8 mouse cellular contexts compared by ENCODE assay signal in genomic region chr17:68837013-68837858, GRCm38 (mm10). TPM values are rescaled to one million over a fixed set of nuclear protein-coding genes. Genes with fewer than 3 reads are reported as not detected.
DNase-seq lines count a peak whose midpoint lies in the region; ATAC-seq and TF ChIP-seq lines count a peak whose summit lies in the region.

No protein-coding gene starts in this region.

- no peak for TF ChIP-seq CTCF in cortical plate, adult 2 months (IDR thresholded peaks at IDR 0.05; ENCODE audit: extremely low read depth, insufficient read depth, low read length)
- TF ChIP-seq CTCF in intestine, postnatal 0 days (IDR thresholded peaks at IDR 0.05; ENCODE audit: low read depth): no peak
- TF ChIP-seq CTCF in liver, embryonic 14.5 days (IDR thresholded peaks at IDR 0.05; ENCODE audit: low read depth): no peak

- H3K9me3 ChIP-seq in intestine, postnatal 0 days (ENCODE audit: control insufficient read depth): no peaks in the 10 kb centered on the region
- no peaks in the 10 kb centered on the region for H3K9me3 ChIP-seq in liver, embryonic 14.5 days (ENCODE audit: control insufficient read depth, low read length)

- no peak for ATAC-seq in intestine, postnatal 0 days
- no peak for ATAC-seq in liver, embryonic 14.5 days (ENCODE audit: insufficient read depth)
- no peak for ATAC-seq in monocyte, adult 5-6 weeks (replicated peaks; ENCODE audit: insufficient number of reproducible peaks, low FRiP score, low TSS enrichment, poor library complexity, severe bottlenecking)

- no peak for TF ChIP-seq EP300 in liver, embryonic 14.5 days (IDR thresholded peaks at IDR 0.05; ENCODE audit: low read depth)

- peaks cover 2% of the 10 kb centered on the region; the same call in 1 of the 2 replicates for H3K4me1 ChIP-seq in cortical plate, adult 2 months (ENCODE audit: control insufficient read depth, insufficient read depth, low read length)
- H3K4me1 ChIP-seq in intestine, postnatal 0 days (replicated peaks; ENCODE audit: control insufficient read depth, insufficient read depth, low read length): 0 out of 2 replicates have a peak, but pooled peaks cover 3% of the 10 kb centered on the region
- H3K4me1 ChIP-seq in liver, embryonic 14.5 days (replicated peaks; ENCODE audit: control insufficient read depth in 2 of 2, insufficient read depth in 2 of 2, low read length in 1 of 2): no peaks in the 10 kb centered on the region

- WGBS in intestine, postnatal 0 days: under 1% methylated on average over 63 of the region's 72 CpGs
- WGBS in liver, embryonic 14.5 days (ENCODE audit: insufficient replicate concordance): 1% methylated on average over 58 of the region's 72 CpGs

- DNase-seq in left cerebral cortex, adult 18-20 months (ENCODE audit: low spot score in 2 of 2): peak; percentile 40 to 57
- DNase-seq in left cerebral cortex, adult 11 months (ENCODE audit: low spot score): no peak
- peak; percentile 31 for DNase-seq in gastrocnemius, postnatal 14 days
- no peak for DNase-seq in liver, embryonic 14.5 days (ENCODE audit: low read depth in 3 of 3, low spot score in 3 of 3)
- DNase-seq in right cerebral cortex, postnatal 36 days (ENCODE audit: low spot score in 2 of 2): peak; percentile 33 to 50

- peaks cover 60% of the 10 kb centered on the region for H3K27me3 ChIP-seq in intestine, postnatal 0 days (replicated peaks; ENCODE audit: control insufficient read depth, insufficient read depth, low read length)
- peaks cover 52% of the 10 kb centered on the region for H3K27me3 ChIP-seq in liver, embryonic 14.5 days (ENCODE audit: control insufficient read depth, insufficient read depth, low read length)

- peak overlapping the region; percentile 58 for H3K4me3 ChIP-seq in cortical plate, adult 2 months (ENCODE audit: insufficient read depth, low read length)
- H3K4me3 ChIP-seq in intestine, postnatal 0 days (ENCODE audit: low read depth, low read length): peak overlapping the region; percentile 43
- H3K4me3 ChIP-seq in liver, embryonic 14.5 days (ENCODE audit: insufficient read depth in 1 of 2, low read depth in 2 of 2, low read length in 2 of 2): no peak overlapping the region

- intact Hi-C loops in gastrocnemius, postnatal 14 days (cut with DNase I; ENCODE audit: low total_unique reads): no loop called here

- H3K4me2 ChIP-seq in intestine, postnatal 0 days (replicated peaks; ENCODE audit: low read depth): peak overlapping the region; percentile 72
- 0 out of 2 replicates have a peak overlapping the region, but pooled peaks have one; percentile 8 for H3K4me2 ChIP-seq in liver, embryonic 14.5 days (ENCODE audit: low read depth)

- peak; percentile 39; the same call in 1 of the 2 replicates for TF ChIP-seq POLR2A in cortical plate, adult 2 months (IDR thresholded peaks at IDR 0.05; ENCODE audit: extremely low read depth, insufficient read depth, low read length)

- no peak overlapping the region for H3K9ac ChIP-seq in intestine, postnatal 0 days (ENCODE audit: low read depth, low read length)
- H3K9ac ChIP-seq in liver, embryonic 14.5 days (replicated peaks): no peak overlapping the region

- peak overlapping the region; percentile 68 for H3K27ac ChIP-seq in cortical plate, adult 2 months (ENCODE audit: insufficient read depth, low read length)
- H3K27ac ChIP-seq in intestine, postnatal 0 days (ENCODE audit: low read depth, low read length): no peak overlapping the region
- H3K27ac ChIP-seq in liver, embryonic 14.5 days: no peak overlapping the region

- no peaks in the 10 kb centered on the region for H3K36me3 ChIP-seq in intestine, postnatal 0 days (ENCODE audit: control insufficient read depth, insufficient read depth)
- no peaks in the 10 kb centered on the region for H3K36me3 ChIP-seq in liver, embryonic 14.5 days (replicated peaks; ENCODE audit: control insufficient read depth, insufficient read depth, low read depth)

RNA-seq across cellular contexts. Expression of gene Tmem200c, which starts 10.8 kb away (rescaled TPM):
- total RNA-seq in left cerebral cortex, adult 18-20 months (2021): 10 to 100 TPM; 16.8 to 18.4 TPM
- 7.4 and 7.9 TPM in 2 replicates for polyA plus RNA-seq in cortical plate, adult 2 months (2012; rRNA removed)
- total RNA-seq in gastrocnemius, postnatal 14 days (2021): under 1 TPM; 0.27 to 0.49 TPM
- polyA plus RNA-seq in intestine, postnatal 0 days (2015; fragmentation: Nextera tagmentation; extraction: Ambion mirVana): 0.10 and 0.25 TPM in 2 replicates
- polyA plus RNA-seq in liver, embryonic 14.5 days (2012; rRNA removed): not detected in 2 replicates
- polyA plus RNA-seq in liver, embryonic 14.5 days (2014; fragmentation: Nextera tagmentation; extraction: Ambion mirVana): not detected in 2 replicates
- total RNA-seq in monocyte, adult 5-6 weeks (2017): not detected in 3 replicates

Comparison
In these comparisons a context has a peak if more than half of its experiments do, and no peak if none do; other contexts are left out.
1. DNase-seq: peak in left cerebral cortex, adult 18-20 months (2 of 2), gastrocnemius, postnatal 14 days (single experiment) and right cerebral cortex, postnatal 36 days (2 of 2); none in left cerebral cortex, adult 11 months (single experiment) and liver, embryonic 14.5 days (0 of 3).
2. H3K4me3 ChIP-seq: peak in cortical plate, adult 2 months (single experiment) and intestine, postnatal 0 days (single experiment); none in liver, embryonic 14.5 days (0 of 2).
3. RNA of gene Tmem200c, which starts 10.8 kb away (total RNA-seq): 16.8 to 18.4 TPM in left cerebral cortex, adult 18-20 months; 0.27 to 0.49 TPM in gastrocnemius, postnatal 14 days and not detected in monocyte, adult 5-6 weeks; every median in the first group is over 10 times any median in the second.